Mouse (Mus musculus) hindbrain, embryonic 16.5 days (tissue): Measurements from ENCODE around the gene Dync1h1. TPM values are rescaled to one million over a fixed set of nuclear protein-coding genes. Genes with fewer than 3 reads are reported as not detected.
"Not testable (repeated sequence)": the region's sequence is repeated elsewhere in the genome, so short reads cannot be mapped to it uniquely, and the experiment has no call there.

Source experiments
- ATAC-seq: fragments of 200-750 bp; cut with Nextera tagmentation; 2 replicates; pipeline ENCODE4 v1.8.0; 2017; ENCODE audit warnings: moderate TSS enrichment, moderate library complexity
- H3K27ac ChIP-seq: fragments of 300-500 bp; sonication (generic); 2 replicates; pipeline ENCODE4 v1.5.1; 2014; ENCODE audit warnings: low read depth, mild to moderate bottlenecking, control low read depth, low read length, moderate library complexity
- H3K27me3 ChIP-seq: fragments of 300-500 bp; sonication (generic); replicated peaks from 2 replicates; pipeline ENCODE4 v1.6.1; 2014; ENCODE audit warnings: low read length; ENCODE audit not compliant: control insufficient read depth, insufficient read depth
- H3K36me3 ChIP-seq: fragments of 300-500 bp; sonication (generic); 2 replicates; pipeline ENCODE4 v1.6.1; 2014; ENCODE audit warnings: mild to moderate bottlenecking, low read length, moderate library complexity, mixed read lengths; ENCODE audit not compliant: control insufficient read depth, insufficient read depth
- H3K4me1 ChIP-seq: fragments of 300-500 bp; sonication (generic); 2 replicates; pipeline ENCODE4 v1.6.1; 2014; ENCODE audit warnings: low read depth, low read length; ENCODE audit not compliant: control insufficient read depth, insufficient read depth
- H3K4me2 ChIP-seq: fragments of 300-500 bp; sonication (generic); 2 replicates; pipeline ENCODE4 v1.6.1; 2014; ENCODE audit warnings: mild to moderate bottlenecking, low read length, control low read depth, moderate library complexity
- H3K4me3 ChIP-seq: fragments of 300-500 bp; sonication (generic); 2 replicates; pipeline ENCODE4 v1.5.1; 2014; ENCODE audit warnings: mild to moderate bottlenecking, low read length, control low read depth, moderate library complexity
- H3K9ac ChIP-seq: fragments of 300-500 bp; sonication (generic); 2 replicates; pipeline ENCODE4 v1.6.1; 2014; ENCODE audit warnings: low read depth, mild to moderate bottlenecking, control low read depth, low read length, moderate library complexity
- H3K9me3 ChIP-seq: fragments of 300-500 bp; sonication (generic); 2 replicates; pipeline ENCODE4 v1.6.1; 2014; ENCODE audit warnings: mild to moderate bottlenecking, low read length, moderate library complexity; ENCODE audit not compliant: control insufficient read depth
- WGBS: fragments of 180-500 bp; shearing (Covaris S2); extraction: QIAGEN DNeasy Blood & Tissue Kit; methylation state at CpG from one replicate; pipeline ENCODE4 v1.1.7; 2014; 5-methylcytosine and 5-hydroxymethylcytosine counted together
- polyA plus RNA-seq: library from polyadenylated mRNA; unstranded; fragments of >200 nt; fragmentation: Nextera tagmentation; extraction: Ambion mirVana; gene quantifications from 2 replicates; pipeline ENCODE4 v1.2.1, GENCODE M21; 2015

The Dync1h1 gene
- polyA plus RNA-seq, 1 experiment from 2014 or later: 85.8 TPM

- Histone ChIP-seq H3K9me3 (no peaks in the 10 kb centered on the region), H3K4me3 (peak overlapping the region; percentile 100), H3K36me3 (peaks cover 9% of the 10 kb centered on the region; the same call in 1 of the 2 replicates), H3K27me3 (no peaks in the 10 kb centered on the region), H3K4me1 (peaks cover 12% of the 10 kb centered on the region), H3K27ac (peak overlapping the region; percentile 92; the same call in 1 of the 2 replicates), H3K4me2 (peak overlapping the region; percentile 86), H3K9ac (peak overlapping the region; percentile 93)
- WGBS: 47% methylated on average over 9 of the region's 9 CpGs
- ATAC-seq: no peak
Measured at GRCm38 (mm10) chr12:110696975-110697400, 95.7 kb downstream of the Dync1h1 start.

- H3K9me3 ChIP-seq: no peaks in the 10 kb centered on the region
- no peak overlapping the region; the same call in 1 of the 2 replicates for H3K4me3 ChIP-seq
- 81% methylated on average over 5 of the region's 5 CpGs for WGBS
- H3K36me3 ChIP-seq: peaks cover 9% of the 10 kb centered on the region; the same call in 1 of the 2 replicates
- H3K27ac ChIP-seq: no peak overlapping the region
- peaks cover 12% of the 10 kb centered on the region for H3K4me1 ChIP-seq
- no peak overlapping the region for H3K4me2 ChIP-seq
- no peak for ATAC-seq
- no peak overlapping the region for H3K9ac ChIP-seq
- no peaks in the 10 kb centered on the region for H3K27me3 ChIP-seq
Measured at GRCm38 (mm10) chr12:110697457-110697856, 96.2 kb downstream of the Dync1h1 start.

- WGBS: 95% methylated on average over 1 of the region's 1 CpGs
- no peak overlapping the region for H3K4me2 ChIP-seq
- H3K9ac ChIP-seq: no peak overlapping the region
- H3K27me3 ChIP-seq: no peaks in the 10 kb centered on the region
- no peaks in the 10 kb centered on the region for H3K9me3 ChIP-seq
- peaks cover 6% of the 10 kb centered on the region; the same call in 1 of the 2 replicates for H3K36me3 ChIP-seq
- H3K27ac ChIP-seq: no peak overlapping the region
- H3K4me3 ChIP-seq: no peak overlapping the region
- peaks cover 12% of the 10 kb centered on the region for H3K4me1 ChIP-seq
- no peak for ATAC-seq
Measured at GRCm38 (mm10) chr12:110698080-110698479, 96.8 kb downstream of the Dync1h1 start.

GRCm38 (mm10) chr12:110698523-110699170 is 97.4 kb downstream of the Dync1h1 start:
- Histone ChIP-seq H3K9me3 (no peaks in the 10 kb centered on the region), H3K4me3 (no peak overlapping the region), H3K9ac (no peak overlapping the region), H3K4me2 (no peak overlapping the region), H3K27ac (no peak overlapping the region), H3K36me3 (peaks cover 4% of the 10 kb centered on the region; the same call in 1 of the 2 replicates), H3K4me1 (peaks cover 12% of the 10 kb centered on the region), H3K27me3 (no peaks in the 10 kb centered on the region)
- no peak for ATAC-seq
- 48% methylated on average over 15 of the region's 15 CpGs for WGBS

- ATAC-seq: no peak
- H3K9me3 ChIP-seq: no peaks in the 10 kb centered on the region
- peaks cover 12% of the 10 kb centered on the region for H3K4me1 ChIP-seq
- H3K27ac ChIP-seq: no peak overlapping the region
- H3K36me3 ChIP-seq: peaks cover 4% of the 10 kb centered on the region; the same call in 1 of the 2 replicates
- no peak overlapping the region for H3K9ac ChIP-seq
- H3K4me3 ChIP-seq: no peak overlapping the region
- WGBS: 52% methylated on average over 2 of the region's 2 CpGs
- H3K27me3 ChIP-seq: no peaks in the 10 kb centered on the region
- H3K4me2 ChIP-seq: no peak overlapping the region
Measured at GRCm38 (mm10) chr12:110699171-110699547, 97.9 kb downstream of the Dync1h1 start.

GRCm38 (mm10) chr12:110700730-110701129 is 99.5 kb downstream of the Dync1h1 start:
- ATAC-seq: no peak
- no peak overlapping the region for H3K9ac ChIP-seq
- no peaks in the 10 kb centered on the region for H3K9me3 ChIP-seq
- peaks cover 4% of the 10 kb centered on the region for H3K4me1 ChIP-seq
- H3K27me3 ChIP-seq: no peaks in the 10 kb centered on the region
- no peak overlapping the region for H3K4me3 ChIP-seq
- no peak overlapping the region for H3K4me2 ChIP-seq
- H3K36me3 ChIP-seq: no peaks in the 10 kb centered on the region
- WGBS: 77% methylated on average over 2 of the region's 2 CpGs
- H3K27ac ChIP-seq: no peak overlapping the region

GRCm38 (mm10) chr12:110701363-110701762 is 100.1 kb downstream of the Dync1h1 start:
- H3K9ac ChIP-seq, H3K4me3 ChIP-seq, H3K27ac ChIP-seq, H3K4me2 ChIP-seq, ATAC-seq, H3K36me3 ChIP-seq, H3K9me3 ChIP-seq, H3K27me3 ChIP-seq: not testable (repeated sequence)
- 22% methylated on average over 3 of the region's 3 CpGs for WGBS
- peaks cover 10% of the 10 kb centered on the region for H3K4me1 ChIP-seq

GRCm38 (mm10) chr12:110702556-110702955 is 101.3 kb downstream of the Dync1h1 start, which contains the start of gene Hsp90aa1:
Gene Hsp90aa1, minus strand, starts transcription at chr12:110702728.
- Histone ChIP-seq H3K27ac (no peak within 1 kb of the TSS), H3K9me3 (no peaks in the 10 kb centered on the region), H3K4me3 (no peak within 1 kb of the TSS), H3K9ac (no peak within 1 kb of the TSS), H3K27me3 (no peaks in the 10 kb centered on the region), H3K4me1 (peaks cover 11% of the 10 kb centered on the region), H3K36me3 (no peaks in the 10 kb centered on the region), H3K4me2 (peak within 1 kb of the TSS; percentile 5; the same call in 1 of the 2 replicates)
- WGBS: 50% methylated on average over 4 of the region's 4 CpGs
- ATAC-seq: no peak

- H3K9ac ChIP-seq: no peak overlapping the region
- H3K36me3 ChIP-seq: no peaks in the 10 kb centered on the region
- peak overlapping the region; percentile 5; the same call in 1 of the 2 replicates for H3K4me2 ChIP-seq
- ATAC-seq: peak; percentile 37; the same call in 1 of the 2 replicates
- no peaks in the 10 kb centered on the region for H3K27me3 ChIP-seq
- no peaks in the 10 kb centered on the region for H3K9me3 ChIP-seq
- H3K4me3 ChIP-seq: no peak overlapping the region
- 29% methylated on average over 8 of the region's 8 CpGs for WGBS
- H3K4me1 ChIP-seq: peaks cover 11% of the 10 kb centered on the region
- H3K27ac ChIP-seq: no peak overlapping the region
Measured at GRCm38 (mm10) chr12:110703008-110703471, 101.8 kb downstream of the Dync1h1 start.
